Mouse (Mus musculus) spleen, postnatal 14 days (tissue): ENCODE measurements around the gene Magee1.
A peak's percentile ranks its signal among the peaks of the same experiment; 100 is the strongest.
"Not testable (repeated sequence)": the region's sequence is repeated elsewhere in the genome, so short reads cannot be mapped to it uniquely, and the experiment has no call there.

Source experiments
- DNase-seq, 2 experiments: peaks; one replicate each; pipeline ENCODE4 v3.0.0; 2021 to 2022; ENCODE audit warnings: low spot score in 2 of 2

Magee1 gene

DNA sequence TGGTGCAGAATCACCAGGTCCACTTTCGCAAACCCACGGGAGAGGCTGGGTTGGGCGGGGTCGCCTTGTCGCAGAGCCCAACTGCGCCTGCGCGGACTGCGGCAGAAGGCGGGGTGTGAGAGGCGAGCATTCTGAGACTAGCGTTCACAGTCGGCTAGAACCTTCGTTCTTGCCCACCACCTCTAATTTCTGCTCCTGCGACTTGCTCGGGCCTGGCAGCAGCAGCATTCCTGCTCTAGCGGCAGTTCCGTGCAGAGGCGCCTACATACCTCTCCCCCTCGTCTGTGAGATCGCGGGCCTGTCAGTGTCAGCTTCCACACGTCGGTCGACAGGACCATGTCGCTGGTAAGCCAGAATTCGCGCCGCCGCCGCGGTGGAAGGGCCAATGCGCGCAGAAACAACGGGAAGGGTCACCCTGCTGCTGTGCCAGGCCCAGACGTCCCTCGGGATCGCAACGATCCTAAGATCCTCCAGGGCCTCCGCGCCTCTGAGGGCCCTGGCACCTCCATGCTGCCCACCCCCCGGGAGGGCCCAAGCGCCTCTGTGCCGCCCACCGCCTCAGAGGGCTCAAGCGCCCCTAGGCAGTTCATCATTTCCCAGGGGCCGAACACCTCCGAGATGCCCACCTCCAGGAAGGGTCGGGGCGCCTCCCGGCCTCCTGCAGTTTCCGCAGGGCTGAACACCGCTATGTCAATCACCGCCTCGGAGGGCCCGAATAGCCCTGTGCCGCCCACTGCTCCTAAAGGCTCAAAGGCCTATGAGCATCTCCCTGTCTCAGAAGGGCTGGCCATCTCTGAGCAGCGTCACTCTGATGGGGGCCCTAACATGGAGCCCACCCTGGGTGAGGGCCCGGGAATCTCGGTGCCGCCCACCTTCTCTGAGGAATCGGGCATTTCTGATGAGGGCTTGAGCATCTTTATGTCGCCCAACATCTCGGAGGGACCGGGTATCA lies at the start of gene Magee1:
TSS of gene Magee1 (plus strand) at position 104 of the 952 bp plus-strand sequence.
- peak; percentile 24 to 31 for DNase-seq

- DNase-seq: no peak
These were observed 41.0 kb upstream of the Magee1 start for GRCm38 (mm10) chrX:105079151-105079550.

DNA sequence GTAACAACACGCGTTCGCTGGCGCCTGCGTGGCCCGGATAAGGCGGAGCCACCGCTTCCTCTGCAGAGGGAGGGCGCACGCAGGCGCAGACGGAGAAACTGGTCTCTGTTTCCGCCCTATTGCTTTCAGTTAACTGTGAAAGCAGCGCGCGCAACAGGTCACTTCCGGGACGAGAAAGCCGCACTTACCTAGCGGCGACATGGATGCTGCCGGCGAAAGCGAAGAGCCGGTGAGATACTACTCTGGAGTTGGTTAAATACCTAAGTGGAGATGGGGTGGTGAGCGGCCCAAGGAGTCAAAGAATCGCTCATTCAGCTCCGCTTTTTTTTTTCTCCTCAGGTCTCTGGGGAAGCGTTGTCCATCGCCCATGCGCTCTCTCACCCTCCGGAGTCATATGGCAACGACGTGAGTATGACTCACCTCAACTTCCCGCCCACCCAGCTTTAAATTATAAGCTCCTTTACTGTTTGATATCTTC lies 40.5 kb upstream of the Magee1 start, which contains the start of gene Pbdc1:
TSS of gene Pbdc1 (plus strand) at position 142 of the 478 bp plus-strand sequence.
- DNase-seq: peak; percentile 70 to 87

GRCm38 (mm10) chrX:105080096-105080495 lies 40.1 kb upstream of the Magee1 start:
- DNase-seq: no peak

DNA sequence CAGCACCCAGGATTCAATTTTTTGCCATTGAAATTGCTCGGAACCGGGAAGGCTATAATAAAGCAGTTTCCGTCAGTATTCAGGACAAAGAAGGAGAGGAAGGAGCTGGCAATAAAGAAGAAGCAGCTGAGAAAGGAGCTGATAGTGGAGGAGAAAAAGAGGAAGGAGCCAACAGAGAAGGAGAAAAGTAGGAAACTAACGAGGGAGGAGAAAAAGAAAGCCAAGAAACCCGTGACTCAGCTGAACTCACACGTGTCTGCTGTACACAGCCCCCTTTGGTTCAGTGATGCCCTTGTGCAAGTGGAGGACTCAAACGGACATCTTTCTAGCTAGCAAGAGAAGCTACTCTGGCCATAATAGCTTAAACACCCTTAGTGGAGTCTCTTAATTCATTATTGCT lies 37.2 kb upstream of the Magee1 start:
- DNase-seq: not testable (repeated sequence)

DNA sequence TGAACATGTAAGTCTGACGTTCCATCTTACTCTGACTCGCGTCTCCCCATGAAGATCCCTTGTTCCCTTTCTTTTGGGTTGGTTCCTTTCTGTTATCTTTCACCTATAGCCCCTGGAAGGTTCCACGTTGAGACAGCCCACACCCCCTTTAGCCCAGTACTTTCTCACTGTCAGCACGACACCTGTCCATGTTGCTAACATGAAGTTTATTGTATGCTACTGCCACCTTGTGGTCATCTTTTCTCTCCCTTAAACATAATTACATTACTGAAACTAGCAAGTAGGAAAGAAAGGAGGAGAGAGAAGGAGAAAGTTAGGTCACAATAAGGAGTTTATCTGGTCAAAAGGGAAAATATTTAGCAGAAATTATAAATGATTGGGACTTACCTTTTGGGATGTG lies 16.0 kb upstream of the Magee1 start:
- DNase-seq: no peak

- no peak for DNase-seq
These were observed 5.2 kb upstream of the Magee1 start for GRCm38 (mm10) chrX:105114994-105115393.

DNA sequence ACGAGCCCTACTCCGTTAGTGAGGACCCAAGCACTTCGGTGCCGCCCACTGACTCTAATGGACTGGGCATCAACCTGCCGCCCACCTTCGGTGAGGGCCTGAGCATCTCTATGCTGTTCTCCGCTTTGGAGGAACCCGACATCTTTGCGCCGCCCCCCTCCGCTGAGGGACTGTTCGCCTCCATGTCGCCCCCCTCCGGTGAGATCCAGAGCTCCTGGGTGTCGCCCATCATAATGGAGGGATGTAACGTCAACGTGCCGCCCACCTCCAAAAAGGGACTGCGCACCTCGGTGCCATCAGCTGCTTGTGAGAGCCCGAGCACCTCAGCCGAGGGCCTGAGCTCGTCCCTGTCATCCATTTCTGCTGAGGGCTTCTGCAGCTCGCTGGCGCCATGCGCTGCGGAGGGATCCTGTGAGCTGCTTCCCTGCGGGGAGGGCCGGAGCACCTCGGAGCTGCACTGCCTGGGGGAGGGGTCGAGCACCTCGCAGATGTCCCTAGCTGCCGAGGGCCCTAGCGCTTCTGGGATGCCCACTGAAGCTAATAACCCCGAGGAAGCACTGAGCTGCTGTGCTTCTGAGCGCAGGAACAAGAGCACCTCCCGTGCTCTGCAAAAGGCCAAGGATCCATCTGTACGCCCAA lies 1.2 kb downstream of the Magee1 start:
- peak; percentile 21 to 56 for DNase-seq

DNA sequence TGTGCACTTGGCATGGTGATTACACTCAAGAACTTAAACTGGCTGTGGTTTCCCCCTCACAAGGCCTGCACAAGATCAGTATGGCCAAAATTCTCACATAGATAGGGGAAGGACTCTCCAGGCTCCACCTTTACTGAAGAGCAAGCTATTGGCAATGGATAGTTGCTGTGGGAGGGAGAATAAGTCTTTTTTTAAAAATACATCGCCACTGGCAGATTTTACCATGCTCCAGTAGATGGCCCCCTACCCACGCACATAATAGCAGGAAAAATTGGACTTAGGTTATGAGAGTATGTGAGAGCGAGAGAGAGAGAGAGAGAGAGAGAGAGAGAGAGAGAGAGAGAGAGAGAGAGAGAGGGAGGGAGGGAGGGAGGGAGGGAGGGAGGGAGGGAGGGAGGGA lies 4.7 kb downstream of the Magee1 start:
- DNase-seq: no peak

DNA sequence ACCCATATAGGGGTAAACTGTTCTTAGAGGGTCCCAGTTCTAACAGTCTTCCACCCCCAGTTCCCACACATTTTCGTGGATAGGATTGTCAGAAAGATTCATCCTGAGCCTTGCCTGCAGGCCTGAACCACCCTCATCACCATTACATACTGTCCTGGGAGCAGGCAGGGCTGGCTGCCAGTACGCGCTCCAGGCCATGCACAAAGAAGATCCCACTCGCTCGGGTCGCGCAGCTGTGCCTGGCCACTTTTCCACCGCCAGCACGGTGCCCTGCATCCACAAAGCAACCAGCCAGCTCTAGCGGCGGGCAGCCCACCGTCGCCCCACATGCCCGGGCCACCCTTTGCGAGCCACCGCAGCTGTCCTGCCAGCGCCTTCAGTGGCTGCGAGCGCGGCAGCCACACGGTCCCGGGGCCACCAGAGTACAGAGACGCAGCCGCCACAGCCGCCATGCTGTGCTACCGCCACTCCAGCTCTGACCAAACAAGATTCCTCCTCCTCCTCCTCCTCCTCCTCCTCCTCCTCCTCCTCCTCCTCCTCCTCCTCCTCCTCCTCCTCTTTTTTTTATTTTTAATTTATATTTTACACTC lies 31.8 kb downstream of the Magee1 start:
- no peak for DNase-seq

DNA sequence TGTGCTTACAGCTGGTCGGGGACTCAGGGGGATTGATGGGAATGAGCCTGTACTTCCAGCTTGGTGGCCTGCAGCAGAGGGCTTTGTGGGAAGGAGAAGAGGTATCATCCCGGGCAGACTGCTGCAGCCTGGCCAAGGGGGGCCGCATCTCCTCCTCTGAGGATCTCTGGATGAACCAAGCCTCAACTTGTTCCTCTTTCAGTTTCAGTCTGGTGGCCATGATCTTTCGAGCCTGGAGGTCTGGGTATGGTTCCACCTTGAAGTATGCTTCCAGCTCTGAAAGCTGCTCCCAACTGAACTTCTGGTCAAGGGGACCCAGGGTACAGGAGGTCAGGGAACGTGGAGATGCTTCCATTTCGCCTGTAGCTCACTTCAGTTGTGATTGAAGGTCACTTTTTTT lies 44.8 kb downstream of the Magee1 start:
- not testable (repeated sequence) for DNase-seq

- DNase-seq: no peak
These were observed 47.0 kb downstream of the Magee1 start for GRCm38 (mm10) chrX:105167217-105167616.
